Mouse (Mus musculus) bone marrow, adult 2 months (tissue): Measurements from ENCODE around the gene Tmem256.

Source experiments
- CTCF ChIP-seq: fragments of 200-500 bp; IDR thresholded peaks from 2 replicates; pipeline ENCODE4 v1.5.1; 2011; ENCODE audit warnings: low read length, control low read depth; ENCODE audit not compliant: control insufficient read depth, insufficient read depth
- POLR2A ChIP-seq: fragments of 200-500 bp; IDR thresholded peaks from 2 replicates; pipeline ENCODE4 v1.6.1; 2011; ENCODE audit warnings: low read depth, mild to moderate bottlenecking, control low read depth, low read length, borderline replicate concordance; ENCODE audit not compliant: control insufficient read depth

DNA sequence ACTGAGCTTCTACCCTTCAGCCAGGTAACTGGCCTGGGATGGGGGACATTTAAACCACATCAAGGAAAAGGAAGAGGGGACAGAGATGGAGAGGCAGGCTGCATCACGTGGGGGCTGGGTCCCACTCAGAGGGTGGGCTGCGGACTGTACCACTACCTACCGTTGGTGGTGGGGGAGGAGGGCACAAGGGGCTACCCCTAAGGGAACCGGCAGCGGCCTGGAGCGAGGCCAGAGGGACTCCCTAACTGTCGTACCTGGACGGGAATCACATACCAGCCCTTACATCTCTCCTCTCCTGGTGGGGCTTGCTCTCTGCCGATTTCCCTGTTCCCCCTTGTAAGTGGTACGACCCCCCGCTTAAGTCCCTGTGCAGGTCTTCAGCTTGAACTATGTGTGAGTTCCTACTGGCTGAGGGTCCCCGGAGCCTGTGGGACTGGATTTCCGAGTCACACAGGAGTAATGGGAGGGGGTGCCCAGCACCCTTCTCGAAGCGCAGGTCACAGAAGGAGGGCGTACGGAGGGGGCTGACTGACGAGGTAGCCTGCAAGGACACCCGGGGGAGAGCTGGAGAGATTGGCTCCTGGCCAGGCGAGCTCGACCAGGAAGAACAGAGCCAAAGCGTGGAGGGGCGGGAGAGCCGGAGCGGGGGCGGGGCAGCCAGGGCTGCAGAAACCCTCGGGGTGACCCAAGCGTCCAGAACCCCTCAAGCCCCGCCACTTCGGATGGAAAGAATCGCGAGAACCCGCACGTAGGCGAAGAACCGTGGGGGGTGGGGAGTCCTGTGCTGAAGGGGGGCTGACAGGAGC is 37.7 kb upstream of the Tmem256 start:
- TF ChIP-seq CTCF (no peak), POLR2A (no peak)
